Mouse (Mus musculus) adrenal gland, postnatal 36 days (tissue): ENCODE measurements around the gene Gbp5. TPM values are rescaled to one million over a fixed set of nuclear protein-coding genes. Genes with fewer than 3 reads are reported as not detected.
A peak's percentile ranks its signal among the peaks of the same experiment; 100 is the strongest.

Experiments
- DNase-seq, 2 experiments: peaks; one replicate each; pipeline ENCODE4 v3.0.0; 2021; ENCODE audit warnings: mixed read lengths in 1 of 2
- long read RNA-seq, 2 experiments: library from polyadenylated mRNA; stranded (forward); transcript quantifications; one replicate each; pipeline ENCODE4 v2.0.0; 2021; ENCODE audit warnings: borderline sequencing depth in 2 of 2
- total RNA-seq, 2 experiments: library from RNA; stranded (reverse); gene quantifications; 2 replicates each; pipeline ENCODE4 v1.2.3; 2021

The Gbp5 gene
- 1 to 10 TPM; 3.8 to 4.3 TPM for total RNA-seq
- long read RNA-seq, experiment 1, partial matches to known transcripts: 1 of 1 reads
- long read RNA-seq, experiment 1, other reads (novel, unspliced or antisense): 0 of 1 reads
- long read RNA-seq, experiment 2: 0 reads

DNA sequence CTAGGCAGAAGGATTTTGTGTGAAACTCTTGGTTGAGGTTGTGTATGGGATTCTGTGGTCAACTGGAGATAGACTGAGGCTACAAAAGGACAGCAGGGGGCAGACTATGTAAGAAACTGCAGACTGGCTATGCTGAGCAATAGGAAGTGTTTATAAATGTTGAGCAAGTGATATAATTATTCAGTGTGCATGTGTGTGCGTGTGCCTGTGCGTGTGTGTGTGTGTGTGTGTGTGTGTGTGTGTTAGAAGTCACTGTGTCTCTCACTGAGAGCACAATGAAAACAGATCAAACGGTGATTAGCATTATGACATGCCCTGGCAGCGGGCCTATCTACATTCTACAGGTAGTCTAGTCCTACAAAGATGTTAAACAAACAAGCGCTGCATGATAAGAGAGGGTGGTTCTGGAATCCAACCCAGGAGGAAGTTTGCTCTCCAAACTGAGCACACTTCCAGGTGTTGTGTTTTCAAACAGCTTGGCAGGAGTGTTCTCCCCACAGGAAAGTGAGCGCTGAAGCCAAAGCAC is at the start of gene Gbp5:
Gene Gbp5 (plus strand): TSS at position 443 of the 526 bp plus-strand sequence.
- DNase-seq: peak; percentile 44 to 74

DNA sequence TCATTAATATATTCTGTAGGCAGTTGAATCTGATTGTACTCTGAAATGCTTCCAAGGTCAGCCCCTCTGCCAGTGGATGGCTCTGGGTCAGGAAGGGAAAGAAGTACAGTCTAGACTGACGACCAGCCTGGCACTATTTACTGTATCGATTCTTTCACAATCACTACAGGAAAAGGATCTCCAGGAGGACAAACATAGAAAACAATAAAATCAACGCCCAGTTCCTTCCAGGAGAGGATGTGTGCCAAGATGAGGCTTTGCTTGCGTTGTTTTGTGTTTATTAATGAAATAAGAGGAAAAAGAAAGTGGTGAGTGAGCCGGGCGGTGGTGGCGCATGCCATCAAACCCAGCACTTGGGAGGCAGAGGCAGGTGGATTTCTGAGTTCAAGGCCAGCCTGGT is 39.6 kb upstream of the Gbp5 start:
- no peak for DNase-seq

DNA sequence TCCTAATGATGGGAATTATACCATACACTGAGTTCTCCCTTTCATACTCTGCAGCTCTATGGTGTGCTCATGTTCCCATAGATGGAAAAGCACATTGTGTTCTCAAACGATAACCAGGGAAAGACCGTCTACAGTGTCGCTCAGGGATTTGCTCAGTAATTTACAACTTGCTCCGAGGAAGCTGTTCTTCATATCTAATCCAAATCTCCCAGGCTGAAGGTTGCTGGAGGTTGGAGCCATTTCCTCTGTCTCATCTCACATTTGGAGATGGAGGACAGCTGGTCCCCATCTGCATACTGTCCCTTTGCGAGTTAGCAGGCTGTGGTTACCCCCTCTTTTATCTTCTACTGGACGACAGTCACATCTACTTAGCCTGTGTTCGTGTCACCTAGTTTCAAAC is 34.5 kb upstream of the Gbp5 start:
- no peak for DNase-seq

DNA sequence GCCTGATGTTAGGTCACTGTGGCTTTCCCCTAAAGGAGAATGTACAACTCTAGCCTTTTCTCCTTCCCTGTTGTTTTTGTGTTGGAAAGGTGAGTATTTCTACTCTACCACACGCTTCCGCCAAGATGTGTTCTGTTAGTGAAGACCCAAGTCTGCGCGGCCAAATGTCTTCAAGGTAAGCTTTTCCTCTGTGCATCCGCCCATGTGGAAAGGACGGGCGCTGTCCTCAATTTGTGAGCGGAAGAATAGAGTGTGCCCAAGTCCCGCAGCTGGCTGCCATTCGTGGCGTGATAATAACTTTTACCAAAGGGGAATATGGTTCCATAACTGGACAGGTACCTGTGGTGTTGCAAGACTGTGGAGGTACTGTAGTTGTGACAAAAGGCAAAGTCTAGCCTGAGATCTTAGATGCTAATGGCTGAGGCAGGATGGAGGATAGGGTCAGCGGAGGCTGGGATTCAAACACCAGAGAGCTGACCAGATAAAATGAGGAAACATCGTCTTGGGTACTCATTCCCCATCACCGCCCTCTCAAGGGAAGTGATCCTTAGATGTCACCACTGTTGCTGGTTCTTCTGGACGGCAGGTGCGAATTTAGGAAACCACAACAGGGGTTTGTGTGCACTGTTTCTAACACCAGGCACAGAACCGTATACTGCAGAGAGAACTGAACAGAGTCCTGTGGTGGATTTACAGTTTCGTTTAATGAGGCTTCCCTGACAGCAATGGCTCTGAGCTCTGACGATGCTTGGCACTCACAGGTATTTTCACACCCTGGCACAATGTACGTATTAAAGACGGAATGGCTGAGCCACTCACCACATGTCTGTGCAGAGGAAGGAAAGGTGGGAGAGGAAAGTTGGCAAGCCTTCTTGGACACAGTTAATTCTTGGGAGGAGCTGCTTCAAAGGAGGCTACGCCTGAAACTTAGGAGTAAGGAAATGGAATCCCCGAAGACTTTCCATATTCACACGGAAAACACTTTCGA is 30.7 kb upstream of the Gbp5 start:
- DNase-seq: no peak

DNA sequence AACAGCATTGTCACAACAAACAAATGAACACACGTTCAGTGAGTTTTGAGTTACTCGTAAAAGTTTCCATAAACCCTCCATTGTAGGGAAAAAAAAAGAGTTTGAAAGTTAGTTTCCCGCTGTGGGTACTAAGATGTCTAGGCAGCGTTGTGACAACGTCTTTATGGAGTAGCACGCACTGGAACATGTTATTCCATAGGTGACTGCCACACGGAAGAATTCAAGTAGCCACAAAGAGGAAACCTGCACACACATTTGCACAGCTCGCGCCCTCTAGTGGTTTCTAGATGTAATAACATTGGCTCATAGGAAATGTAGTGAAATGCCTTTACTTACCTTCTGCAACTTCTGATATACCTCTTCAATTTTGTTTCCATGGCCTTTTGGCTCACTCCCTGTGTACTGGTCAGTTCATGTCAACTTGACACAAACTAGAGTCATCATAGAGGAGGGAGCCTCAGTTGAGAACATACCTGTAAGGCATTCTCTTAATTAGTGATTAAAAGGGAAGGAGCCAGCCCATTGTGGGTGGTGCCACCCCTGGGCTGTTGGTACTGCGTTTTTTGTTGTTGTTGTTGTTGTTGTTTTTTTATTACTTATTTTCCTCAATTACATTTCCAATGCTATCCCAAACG is 19.3 kb upstream of the Gbp5 start:
- DNase-seq: peak in 1 of 2 experiments; percentile 24

DNA sequence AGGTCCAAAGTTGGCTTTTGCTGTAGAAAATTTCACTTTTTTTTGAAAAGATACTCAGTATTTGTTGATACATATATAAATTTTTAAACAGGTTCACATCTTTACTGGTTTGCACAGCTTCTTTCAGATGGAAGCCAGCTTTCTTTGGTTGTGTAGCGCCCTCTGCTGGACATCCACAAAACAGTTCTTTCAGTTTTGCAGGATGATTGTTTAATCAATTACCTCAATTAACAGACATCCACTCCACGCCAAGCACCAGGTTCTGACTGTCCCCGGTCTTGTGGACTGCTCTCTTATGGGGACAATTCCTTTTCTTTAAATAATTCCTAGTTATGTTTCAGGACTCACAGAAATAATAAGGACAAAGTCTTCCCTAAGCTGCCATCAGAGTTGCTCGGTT is 17.9 kb upstream of the Gbp5 start:
- peak; percentile 67 for DNase-seq

DNA sequence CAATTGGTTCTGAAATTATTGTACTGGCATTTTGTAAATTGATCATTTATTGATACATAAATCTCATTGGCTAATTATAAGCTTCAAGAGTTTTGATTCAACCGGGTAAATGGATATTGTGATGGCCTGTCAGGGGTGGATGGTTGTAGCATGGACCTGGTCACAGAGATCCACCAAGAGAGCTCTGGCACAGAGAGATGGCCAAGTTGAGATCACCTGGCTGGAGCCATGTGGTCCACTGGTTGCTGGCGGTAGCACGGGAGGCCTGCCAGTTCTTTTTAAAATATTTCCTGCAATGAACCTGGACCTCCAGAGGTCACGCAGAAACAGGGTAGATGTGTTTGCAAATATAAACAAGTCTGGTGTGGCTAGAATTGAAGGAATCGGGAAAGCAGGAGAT is 15.9 kb upstream of the Gbp5 start:
- no peak for DNase-seq

DNA sequence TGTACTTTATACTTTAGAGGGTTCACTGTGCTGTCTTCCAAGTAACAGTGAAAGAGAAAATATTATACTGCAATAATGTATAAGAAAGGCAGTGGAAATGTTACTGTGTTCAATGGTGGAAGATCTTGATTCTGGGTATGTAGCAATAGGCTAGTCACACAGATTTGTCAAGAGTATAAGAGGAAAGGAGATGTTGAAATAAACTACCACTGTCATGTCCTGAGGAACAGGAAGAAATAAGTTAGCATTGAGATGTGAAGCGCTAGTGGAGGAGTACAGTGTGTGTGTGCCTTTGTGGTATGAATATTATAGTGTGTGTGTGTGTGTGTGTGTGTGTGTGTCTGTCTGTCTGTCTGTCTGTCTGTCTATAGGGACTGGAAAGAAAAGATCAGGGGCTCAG is 15.4 kb upstream of the Gbp5 start:
- DNase-seq: no peak

DNA sequence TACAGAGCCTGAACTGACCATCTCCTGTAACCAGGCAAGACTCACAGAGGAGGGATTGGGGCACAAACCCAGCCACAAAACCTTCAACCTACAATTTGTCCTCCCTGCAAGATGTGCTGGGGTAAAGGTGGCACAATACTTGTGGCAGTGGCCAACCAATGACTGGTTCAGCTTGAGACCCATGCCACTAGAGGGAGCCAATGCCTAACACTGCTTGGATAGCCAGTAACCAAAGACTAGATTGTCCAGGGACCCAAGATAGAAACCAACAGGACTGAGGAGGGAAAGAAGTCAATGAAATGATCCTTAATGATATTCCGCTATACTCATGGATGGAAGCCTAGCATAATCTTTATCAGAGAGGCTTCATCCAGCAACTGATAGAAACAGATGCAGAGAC is 3.3 kb upstream of the Gbp5 start:
- peak; percentile 71 to 86 for DNase-seq

DNA sequence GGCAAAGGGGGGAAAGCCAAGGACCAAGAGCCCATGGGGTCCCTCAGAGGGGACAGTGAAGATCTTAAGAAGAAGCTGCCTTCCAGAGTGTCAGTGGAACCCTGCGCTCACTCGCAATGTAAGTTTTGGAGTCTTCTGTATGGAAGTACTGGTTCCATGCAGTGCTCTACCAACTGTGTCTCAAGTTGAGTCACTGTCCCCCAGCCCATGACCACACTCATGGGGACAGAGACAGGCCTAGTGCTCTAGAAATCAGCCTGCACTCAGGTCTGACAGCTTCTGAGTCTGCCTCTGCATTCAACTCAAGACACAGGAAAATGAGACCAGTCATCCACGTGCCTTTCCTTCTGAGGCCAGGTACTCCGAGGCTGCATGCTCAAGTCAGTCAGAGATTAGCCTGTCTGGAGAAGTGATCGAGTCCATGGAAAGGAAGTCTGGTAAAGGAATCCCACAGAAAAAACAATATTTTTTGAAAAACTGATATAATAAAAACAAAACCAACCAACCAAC is 1.4 kb downstream of the Gbp5 start:
- DNase-seq: no peak

DNA sequence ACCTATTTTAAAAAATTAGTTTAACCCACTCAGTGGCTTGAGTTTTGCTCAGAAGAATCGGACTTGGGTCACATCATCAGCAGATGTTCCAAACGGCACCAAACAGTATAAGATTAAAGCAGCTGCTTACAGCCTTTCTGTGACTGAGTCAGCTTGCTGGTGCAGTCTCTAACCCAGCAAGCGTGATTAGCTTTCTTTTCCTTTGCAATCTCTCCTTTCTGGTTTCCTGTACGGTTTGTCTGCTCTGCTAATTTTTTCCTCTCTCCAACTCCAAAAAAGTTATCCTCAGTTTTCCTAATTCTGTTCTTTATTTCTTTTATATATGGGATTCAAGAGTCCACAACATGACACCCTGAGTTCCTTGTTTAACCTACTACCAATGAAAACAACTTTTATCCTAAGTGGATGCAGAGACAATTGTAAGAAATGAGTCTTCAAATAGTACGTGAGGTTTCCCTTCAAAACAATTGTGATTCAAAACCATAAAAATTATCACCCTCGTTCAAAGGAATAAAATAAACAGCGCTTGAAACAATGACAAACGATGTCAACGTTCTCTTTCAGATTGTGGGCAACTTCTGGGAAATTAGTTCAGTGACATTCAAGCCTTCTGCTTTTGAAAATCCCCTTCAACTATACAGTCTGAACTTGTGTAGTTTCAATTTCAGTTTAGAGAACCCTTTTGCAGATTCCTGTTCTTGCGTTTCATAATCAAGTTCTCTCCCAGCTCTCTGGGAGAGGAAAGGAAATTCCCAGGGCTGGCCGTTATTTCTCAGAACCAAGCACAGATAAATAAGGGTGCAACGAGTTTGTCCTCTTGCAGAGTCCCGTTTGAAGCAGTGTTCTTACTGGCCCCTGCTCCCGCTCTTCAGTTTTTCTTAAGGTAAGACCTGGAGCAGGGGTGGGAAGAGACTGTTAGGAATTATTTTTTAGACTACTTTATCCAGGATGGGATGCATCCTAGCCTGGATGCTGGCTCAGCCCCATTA is 2.6 kb downstream of the Gbp5 start:
- peak; percentile 13 to 19 for DNase-seq

DNA sequence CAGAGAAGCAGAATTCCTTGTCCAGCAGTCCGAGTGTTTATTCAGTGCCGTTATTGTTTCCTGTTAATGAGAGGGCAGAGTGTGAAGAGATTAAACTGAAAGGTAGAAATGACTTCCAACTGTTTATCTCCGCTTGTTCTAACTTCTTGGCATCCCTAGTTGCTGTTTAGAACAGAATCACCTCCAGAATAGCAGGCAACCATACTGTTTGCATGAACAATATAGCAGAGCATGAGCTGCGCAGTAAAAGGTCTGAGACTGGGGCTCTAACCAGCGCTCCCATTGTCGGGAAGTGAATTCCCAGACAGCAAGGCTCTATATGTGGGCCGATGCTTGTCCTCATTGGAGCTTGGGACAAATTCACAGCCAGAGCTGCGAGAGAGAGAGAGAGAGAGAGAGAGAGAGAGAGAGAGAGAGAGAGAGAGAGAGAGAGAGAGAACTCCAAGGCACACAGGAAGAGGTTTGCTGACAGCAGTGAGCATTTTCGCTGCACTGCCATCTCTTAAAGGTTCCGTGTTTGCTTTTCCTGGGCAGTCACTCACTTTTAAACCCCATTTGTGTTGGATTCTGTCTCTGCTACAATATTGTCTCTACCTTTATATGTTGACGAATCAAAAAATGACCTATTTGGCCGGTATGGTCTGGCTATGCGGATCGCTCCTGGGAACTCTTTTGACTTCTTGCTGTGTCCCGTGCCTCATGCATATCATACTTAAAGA is 3.5 kb downstream of the Gbp5 start:
- no peak for DNase-seq

DNA sequence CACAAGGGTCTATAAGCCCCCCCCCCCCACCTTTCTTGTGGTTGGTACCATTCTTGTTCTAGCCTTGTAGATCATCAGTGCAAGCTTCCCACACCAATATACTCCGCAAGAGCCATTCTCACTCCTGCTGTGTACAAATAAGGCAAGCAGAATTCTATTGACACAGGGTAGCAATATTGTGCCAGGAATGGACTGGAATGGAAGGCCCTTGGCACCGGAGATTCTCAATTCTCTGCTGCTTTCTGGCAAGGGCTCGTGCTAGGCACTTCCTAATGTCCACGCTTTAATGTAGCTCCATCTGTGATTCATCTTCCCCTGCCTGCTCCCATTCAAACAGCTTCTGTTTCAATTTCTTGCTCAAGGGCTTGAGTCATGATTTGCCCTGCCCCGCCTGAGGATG is 5.2 kb downstream of the Gbp5 start:
- peak in 1 of 2 experiments; percentile 4 for DNase-seq

DNA sequence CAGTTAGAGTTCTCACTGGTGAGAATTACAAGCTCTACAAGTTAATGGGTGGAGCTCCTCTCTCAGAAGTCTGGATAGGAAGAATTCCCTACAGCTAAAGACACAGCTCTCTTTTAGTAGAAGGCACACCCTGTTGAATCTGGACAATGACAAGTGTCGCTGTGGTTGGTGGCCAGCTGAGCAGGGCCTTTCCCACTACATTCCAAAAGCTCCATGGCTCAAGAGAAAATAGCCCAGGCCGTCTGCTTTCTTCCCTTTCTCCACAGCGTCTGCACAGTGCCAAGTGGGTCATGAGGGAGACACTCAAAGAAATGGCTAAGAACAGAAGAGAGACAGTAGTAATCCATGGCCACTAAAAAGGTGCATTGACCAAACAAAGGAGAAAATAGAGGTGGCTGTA is 34.3 kb downstream of the Gbp5 start:
- no peak for DNase-seq

DNA sequence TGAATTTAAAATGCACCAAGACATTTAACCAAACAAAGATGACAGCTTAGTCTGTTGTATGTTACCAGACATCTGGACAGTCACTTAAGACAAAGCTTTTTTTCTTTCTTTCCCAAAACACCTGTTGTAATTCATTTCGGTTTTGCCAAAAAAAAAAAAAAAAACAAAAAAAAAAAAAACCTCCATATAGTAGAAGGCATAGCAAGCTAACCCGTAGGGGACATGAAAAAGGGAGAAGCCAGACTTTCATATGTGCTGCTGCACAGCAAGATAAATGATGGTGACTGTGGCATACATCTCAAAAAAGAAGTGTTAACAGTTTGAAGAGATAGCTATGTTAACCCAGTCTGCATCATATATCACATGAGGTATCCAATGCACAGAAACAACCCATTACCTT is 35.8 kb downstream of the Gbp5 start:
- no peak for DNase-seq

DNA sequence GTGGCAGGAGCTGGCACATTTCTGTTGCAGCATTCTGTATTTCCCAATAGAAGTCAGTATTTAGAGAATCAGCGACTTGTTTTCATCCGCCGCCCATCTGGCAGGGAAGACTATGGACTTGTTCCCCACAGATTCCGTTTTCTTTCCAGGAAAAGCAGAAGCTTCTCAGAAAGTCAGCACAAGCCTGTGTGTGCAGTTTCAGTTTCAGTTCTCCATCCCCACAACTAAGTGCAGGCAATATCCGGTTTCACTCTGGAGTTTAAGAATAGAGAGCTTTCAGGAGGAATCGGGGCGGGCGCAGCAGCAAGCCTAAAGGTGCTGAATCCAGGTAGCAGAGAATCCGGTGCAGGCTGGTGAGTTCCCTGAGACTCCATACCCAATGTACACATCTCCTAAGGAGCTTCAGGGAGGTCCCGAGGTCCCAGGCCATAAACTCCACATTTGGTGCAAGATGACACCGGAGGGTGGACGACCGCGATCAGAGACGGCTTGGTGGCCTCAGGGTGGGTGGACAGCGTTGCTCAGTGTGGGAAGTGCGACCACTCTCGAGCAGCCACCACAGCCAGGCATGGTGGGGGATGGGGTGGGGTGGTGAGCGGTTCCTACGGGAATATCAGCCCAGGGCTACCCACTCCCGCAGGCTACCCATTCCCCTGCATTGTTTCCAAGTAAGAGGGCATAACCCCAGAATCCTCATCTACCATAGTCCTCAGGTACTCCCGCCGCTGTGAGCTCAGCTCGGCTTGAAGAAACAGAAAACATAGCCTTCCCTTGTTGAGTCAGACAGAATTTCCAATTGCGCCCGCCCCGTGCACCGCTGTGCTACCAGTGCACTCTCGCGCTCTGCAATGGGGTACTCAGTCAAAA is 36.5 kb downstream of the Gbp5 start, which contains the start of gene Gbp7:
Gene Gbp7 (plus strand): TSS at position 256 of the 867 bp plus-strand sequence.
- DNase-seq: peak; percentile 66 to 70

DNA sequence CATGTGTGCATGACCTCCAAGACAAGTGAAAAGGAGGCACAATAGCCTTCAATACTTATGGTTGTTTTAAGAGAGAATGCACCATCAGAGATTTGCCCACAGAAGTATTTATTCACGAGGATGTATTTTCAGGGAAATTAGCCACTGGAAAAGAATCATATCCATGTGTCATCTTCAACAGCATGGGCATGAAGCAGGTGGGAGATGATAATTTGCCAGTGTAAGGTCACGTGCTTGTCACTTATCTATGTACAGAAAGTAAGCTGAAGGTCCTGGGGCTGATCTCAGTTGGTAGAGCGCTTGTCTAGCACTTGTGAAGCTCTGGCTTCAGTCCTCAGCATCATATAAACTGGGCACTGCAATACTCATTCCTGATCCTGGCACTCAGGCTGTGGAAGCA is 37.8 kb downstream of the Gbp5 start:
- no peak for DNase-seq

DNA sequence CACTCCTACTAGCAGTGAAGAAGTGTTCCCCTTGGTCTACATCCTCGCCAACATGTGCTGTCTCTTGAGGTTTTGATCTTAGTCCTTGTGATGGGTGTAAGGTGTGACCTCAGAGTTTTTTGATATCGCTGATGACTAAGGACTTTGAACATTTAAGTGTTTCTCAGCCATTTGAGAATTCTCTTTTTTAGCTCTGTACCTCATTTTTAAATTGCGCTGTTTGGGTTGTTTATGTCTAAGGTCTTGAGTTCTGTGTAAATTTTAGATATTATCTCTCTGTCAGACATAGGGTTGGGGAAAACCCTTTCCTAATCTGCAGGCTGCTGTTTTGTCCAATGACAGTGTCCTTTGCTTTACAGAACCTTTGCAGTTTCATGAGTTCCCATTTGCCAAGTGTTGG is 39.4 kb downstream of the Gbp5 start:
- no peak for DNase-seq

DNA sequence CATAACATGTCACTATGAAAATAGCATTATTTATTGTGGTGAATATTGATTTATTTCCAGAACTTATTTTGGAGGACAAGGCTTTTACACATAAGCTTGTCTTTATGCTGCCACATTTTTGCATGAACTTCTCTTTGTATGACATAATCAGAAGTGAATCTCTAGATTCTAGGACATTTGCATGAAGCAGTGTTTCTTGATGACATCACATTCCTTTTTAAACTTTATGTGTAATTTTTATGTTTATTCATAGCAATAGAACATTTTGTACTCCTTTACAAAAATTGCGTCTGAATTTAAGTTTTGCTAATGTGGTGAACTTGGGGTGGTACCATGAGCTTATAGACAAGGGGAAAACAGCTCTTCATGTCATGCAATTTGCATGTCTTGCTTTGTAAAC is 41.9 kb downstream of the Gbp5 start:
- no peak for DNase-seq

DNA sequence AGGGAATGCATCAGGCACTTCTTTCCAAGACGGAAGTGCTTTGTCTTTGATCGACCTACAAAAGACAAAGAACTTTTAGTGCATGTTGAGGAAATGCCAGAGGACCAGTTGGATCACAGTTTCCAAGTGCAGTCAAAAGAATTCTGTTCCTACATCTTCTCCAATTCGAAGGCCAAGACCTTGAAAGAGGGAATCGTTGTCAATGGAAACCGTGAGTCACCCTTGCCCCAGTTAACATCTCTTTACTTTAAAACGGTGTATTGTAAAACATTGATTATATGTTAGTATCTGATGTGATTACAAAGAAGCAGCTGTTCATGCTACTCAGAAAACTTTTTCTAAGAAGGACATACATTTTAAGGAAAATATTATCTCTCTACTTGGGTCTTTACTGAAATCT is 47.6 kb downstream of the Gbp5 start:
- DNase-seq: peak; percentile 30 to 44
